Mouse (Mus musculus): ENCODE results near the gene Card19. TPM values are rescaled to one million over a fixed set of nuclear protein-coding genes. Genes with fewer than 3 reads are reported as not detected.

Card19 gene
- 11.9 and 13.2 TPM in 2 replicates for polyA plus RNA-seq (2015; fragmentation: Nextera tagmentation; extraction: Ambion mirVana)

- no peaks in the 10 kb centered on the region for H3K9me3 ChIP-seq (replicated peaks)
- H3K9ac ChIP-seq, result peak within 1 kb of the TSS; percentile 74
- WGBS (ENCODE audit: insufficient replicate concordance), result under 1% methylated on average over 78 of the region's 78 CpGs
- ATAC-seq (ENCODE audit: low read depth) (peak; percentile 87), DNase-seq (peak; percentile 92)
- peak within 1 kb of the TSS; percentile 93 for H3K4me2 ChIP-seq
- no peaks in the 10 kb centered on the region for H3K36me3 ChIP-seq
- H3K27ac ChIP-seq, result peak within 1 kb of the TSS; percentile 26
- H3K4me3 ChIP-seq (replicated peaks), result peak within 1 kb of the TSS; percentile 68
- H3K27me3 ChIP-seq, result peaks cover 24% of the 10 kb centered on the region
- peaks cover 37% of the 10 kb centered on the region for H3K4me1 ChIP-seq (replicated peaks)
Observed at GRCm38 (mm10) chr13:49215504-49216219, at the start of gene Card19. Gene Card19, minus strand, starts transcription at chr13:49216037.

GRCm38 (mm10) chr13:49260036-49260722, 44.3 kb upstream of the Card19 start:
- Histone ChIP-seq H3K9me3 (replicated peaks) (no peaks in the 10 kb centered on the region), H3K4me2 (no peak overlapping the region), H3K27ac (no peak overlapping the region), H3K9ac (no peak overlapping the region), H3K4me3 (replicated peaks) (no peak overlapping the region), H3K4me1 (replicated peaks) (no peaks in the 10 kb centered on the region), H3K36me3 (no peaks in the 10 kb centered on the region), H3K27me3 (no peaks in the 10 kb centered on the region)
- WGBS (ENCODE audit: insufficient replicate concordance), result 55% methylated on average over 15 of the region's 15 CpGs
- no peak for DNase-seq
- no peak for ATAC-seq (ENCODE audit: low read depth)

GRCm38 (mm10) chr13:49257819-49258313, 42.0 kb upstream of the Card19 start:
- H3K36me3 ChIP-seq, result no peaks in the 10 kb centered on the region
- ATAC-seq (ENCODE audit: low read depth), result no peak
- no peaks in the 10 kb centered on the region for H3K27me3 ChIP-seq
- no peak overlapping the region for H3K9ac ChIP-seq
- 51% methylated on average over 3 of the region's 3 CpGs for WGBS (ENCODE audit: insufficient replicate concordance)
- no peak overlapping the region for H3K4me3 ChIP-seq (replicated peaks)
- H3K4me1 ChIP-seq (replicated peaks), result no peaks in the 10 kb centered on the region
- H3K9me3 ChIP-seq (replicated peaks), result no peaks in the 10 kb centered on the region
- no peak overlapping the region for H3K4me2 ChIP-seq
- no peak for DNase-seq
- no peak overlapping the region for H3K27ac ChIP-seq

- Histone ChIP-seq H3K9me3 (replicated peaks) (no peaks in the 10 kb centered on the region), H3K4me1 (replicated peaks) (peaks cover 9% of the 10 kb centered on the region), H3K9ac (no peak overlapping the region), H3K4me2 (no peak overlapping the region), H3K27me3 (peaks cover 11% of the 10 kb centered on the region), H3K36me3 (no peaks in the 10 kb centered on the region), H3K27ac (no peak overlapping the region), H3K4me3 (replicated peaks) (no peak overlapping the region)
- DNase-seq, result no peak
- 66% methylated on average over 13 of the region's 13 CpGs for WGBS (ENCODE audit: insufficient replicate concordance)
- ATAC-seq (ENCODE audit: low read depth), result no peak
Observed at GRCm38 (mm10) chr13:49252746-49253145, 36.9 kb upstream of the Card19 start.

GRCm38 (mm10) chr13:49252113-49252512, 36.3 kb upstream of the Card19 start:
- 43% methylated on average over 2 of the region's 2 CpGs for whole genome bisulfite sequencing (ENCODE audit: insufficient replicate concordance)
- DNase-seq (no peak), ATAC-seq (ENCODE audit: low read depth) (no peak)
- Histone ChIP-seq H3K4me1 (replicated peaks) (peaks cover 14% of the 10 kb centered on the region), H3K36me3 (no peaks in the 10 kb centered on the region), H3K27ac (no peak overlapping the region), H3K27me3 (peaks cover 18% of the 10 kb centered on the region), H3K4me2 (no peak overlapping the region), H3K4me3 (replicated peaks) (no peak overlapping the region), H3K9me3 (replicated peaks) (no peaks in the 10 kb centered on the region), H3K9ac (no peak overlapping the region)

- no peak overlapping the region for H3K4me2 ChIP-seq
- H3K9ac ChIP-seq, result no peak overlapping the region
- H3K27ac ChIP-seq, result no peak overlapping the region
- DNase-seq, result no peak
- H3K9me3 ChIP-seq (replicated peaks), result no peaks in the 10 kb centered on the region
- 38% methylated on average over 4 of the region's 4 CpGs for WGBS (ENCODE audit: insufficient replicate concordance)
- peaks cover 14% of the 10 kb centered on the region for H3K4me1 ChIP-seq (replicated peaks)
- no peak overlapping the region for H3K4me3 ChIP-seq (replicated peaks)
- H3K27me3 ChIP-seq, result peaks cover 30% of the 10 kb centered on the region
- no peak for ATAC-seq (ENCODE audit: low read depth)
- no peaks in the 10 kb centered on the region for H3K36me3 ChIP-seq
Observed at GRCm38 (mm10) chr13:49250716-49251517, 35.1 kb upstream of the Card19 start.

- no peak overlapping the region for H3K4me2 ChIP-seq
- H3K9me3 ChIP-seq (replicated peaks), result no peaks in the 10 kb centered on the region
- DNase-seq (no peak), ATAC-seq (ENCODE audit: low read depth) (no peak)
- WGBS (ENCODE audit: insufficient replicate concordance), result 66% methylated on average over 2 of the region's 2 CpGs
- H3K27ac ChIP-seq, result no peak overlapping the region
- no peak overlapping the region for H3K4me3 ChIP-seq (replicated peaks)
- H3K36me3 ChIP-seq, result no peaks in the 10 kb centered on the region
- H3K9ac ChIP-seq, result no peak overlapping the region
- H3K27me3 ChIP-seq, result peaks cover 33% of the 10 kb centered on the region
- H3K4me1 ChIP-seq (replicated peaks), result peaks cover 18% of the 10 kb centered on the region
Observed at GRCm38 (mm10) chr13:49249634-49250033, 33.8 kb upstream of the Card19 start.

GRCm38 (mm10) chr13:49248923-49249322, 33.1 kb upstream of the Card19 start:
- no peak overlapping the region for H3K4me3 ChIP-seq (replicated peaks)
- ATAC-seq (ENCODE audit: low read depth), result no peak
- H3K36me3 ChIP-seq, result no peaks in the 10 kb centered on the region
- no peak for DNase-seq
- no peaks in the 10 kb centered on the region for H3K9me3 ChIP-seq (replicated peaks)
- H3K4me1 ChIP-seq (replicated peaks), result peaks cover 24% of the 10 kb centered on the region
- H3K27ac ChIP-seq, result no peak overlapping the region
- 28% methylated on average over 3 of the region's 3 CpGs for WGBS (ENCODE audit: insufficient replicate concordance)
- H3K4me2 ChIP-seq, result no peak overlapping the region
- peaks cover 33% of the 10 kb centered on the region for H3K27me3 ChIP-seq
- H3K9ac ChIP-seq, result no peak overlapping the region

GRCm38 (mm10) chr13:49248467-49248862, 32.6 kb upstream of the Card19 start, which contains the start of gene Susd3:
Gene Susd3, minus strand, starts transcription at chr13:49248706.
- WGBS (ENCODE audit: insufficient replicate concordance), result 15% methylated on average over 8 of the region's 8 CpGs
- no peaks in the 10 kb centered on the region for H3K9me3 ChIP-seq (replicated peaks)
- H3K27ac ChIP-seq, result no peak within 1 kb of the TSS
- H3K4me3 ChIP-seq (replicated peaks), result peak within 1 kb of the TSS; percentile 55
- peaks cover 33% of the 10 kb centered on the region for H3K27me3 ChIP-seq
- H3K9ac ChIP-seq, result peak within 1 kb of the TSS; percentile 37
- peak within 1 kb of the TSS; percentile 77 for H3K4me2 ChIP-seq
- ATAC-seq (ENCODE audit: low read depth) (no peak), DNase-seq (no peak)
- no peaks in the 10 kb centered on the region for H3K36me3 ChIP-seq
- H3K4me1 ChIP-seq (replicated peaks), result peaks cover 29% of the 10 kb centered on the region

- H3K27ac ChIP-seq, result no peak overlapping the region
- H3K27me3 ChIP-seq, result peaks cover 33% of the 10 kb centered on the region
- peak overlapping the region; percentile 37 for H3K9ac ChIP-seq
- no peaks in the 10 kb centered on the region for H3K9me3 ChIP-seq (replicated peaks)
- peaks cover 34% of the 10 kb centered on the region for H3K4me1 ChIP-seq (replicated peaks)
- under 1% methylated on average over 58 of the region's 58 CpGs for WGBS (ENCODE audit: insufficient replicate concordance)
- H3K4me3 ChIP-seq (replicated peaks), result peak overlapping the region; percentile 55
- peak; percentile 63 for ATAC-seq (ENCODE audit: low read depth)
- DNase-seq, result no peak
- peak overlapping the region; percentile 77 for H3K4me2 ChIP-seq
- H3K36me3 ChIP-seq, result no peaks in the 10 kb centered on the region
Observed at GRCm38 (mm10) chr13:49247740-49248466, 32.1 kb upstream of the Card19 start.

Measured in liver, embryonic 13.5 days (tissue).